Mouse (Mus musculus) retina, postnatal 7 days (tissue): ENCODE results near the gene Taf10.

Source experiments
- DNase-seq: peaks from one replicate; pipeline ENCODE4 v3.0.0-alpha.2; 2012; ENCODE audit warnings: low read depth, low spot score

Taf10 gene

DNA sequence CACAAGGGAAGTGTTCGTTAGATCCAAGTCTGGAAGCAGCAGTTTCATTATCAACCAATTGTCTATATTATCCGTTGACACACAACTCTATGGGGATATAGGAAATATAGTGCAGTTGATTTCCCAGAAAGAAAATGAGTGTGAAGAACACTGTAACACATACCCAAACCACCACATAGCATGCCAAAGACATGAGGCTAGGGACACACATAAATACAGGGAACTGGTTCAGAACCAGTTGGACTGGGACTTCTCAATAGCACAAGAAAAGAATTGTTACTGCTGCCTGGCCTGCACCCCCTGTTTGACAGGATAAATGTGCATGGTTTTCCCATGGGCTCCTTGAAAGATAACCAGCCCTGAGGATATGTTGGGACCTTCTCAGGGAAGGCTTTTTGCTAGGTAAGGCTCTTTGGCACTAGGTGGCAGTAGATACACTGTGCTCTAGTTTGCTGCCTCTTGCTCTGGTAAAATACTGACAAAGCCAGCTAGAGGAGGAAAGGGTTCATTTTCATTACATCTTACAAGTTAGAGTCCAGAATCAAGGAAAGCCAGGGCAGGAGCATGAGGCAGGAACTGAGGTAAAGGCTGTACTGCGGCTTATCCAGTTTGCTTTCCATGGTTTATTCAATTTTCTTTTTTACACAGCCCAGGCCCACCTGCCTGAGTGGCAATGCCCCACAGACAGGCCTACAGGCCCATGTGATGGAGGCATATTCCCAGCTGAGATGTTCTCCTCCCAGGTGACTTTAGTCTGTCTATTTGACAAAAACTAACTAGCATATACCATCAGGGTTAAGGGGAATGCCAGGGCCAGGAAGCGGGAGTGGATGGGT is 17.8 kb downstream of the Taf10 start:
- DNase-seq: peak; percentile 60

DNA sequence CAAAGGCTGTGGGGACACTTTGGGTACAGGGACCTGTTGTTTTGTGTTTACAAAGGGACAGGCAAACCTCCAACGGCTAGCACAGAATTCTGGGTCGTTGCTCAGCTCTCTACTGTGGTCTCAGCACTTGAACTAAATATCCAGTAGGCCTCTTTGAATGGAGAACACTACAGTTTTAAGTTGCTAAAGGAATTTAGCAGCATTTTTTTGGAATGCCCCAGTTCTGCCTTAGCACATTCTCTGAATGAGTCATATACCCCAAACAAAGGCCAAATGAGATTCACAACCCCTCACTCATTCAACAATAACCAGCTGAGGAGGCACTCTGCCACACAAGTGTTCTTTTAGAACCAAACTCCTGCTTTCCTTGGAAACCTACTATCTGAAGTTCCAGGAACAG is 22.2 kb downstream of the Taf10 start:
- DNase-seq: no peak

DNA sequence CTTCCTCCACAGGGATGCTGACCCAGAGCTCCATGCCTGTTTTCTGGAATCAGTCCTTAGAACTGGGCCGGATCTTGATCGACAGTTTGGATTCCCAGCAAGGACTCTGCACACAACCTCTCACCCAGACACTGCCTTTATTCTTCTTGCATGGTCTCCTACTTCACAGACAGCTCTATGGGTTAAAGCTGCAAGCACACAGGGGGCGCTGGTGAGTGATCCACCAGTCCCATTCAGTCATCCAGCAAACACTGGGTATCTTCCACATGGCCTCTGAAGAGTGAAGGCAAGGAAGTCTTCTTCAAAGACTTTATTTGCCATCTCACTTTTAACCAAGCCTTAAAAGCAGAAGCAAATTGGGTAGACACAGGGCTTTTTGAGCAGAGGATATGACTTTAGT is 28.8 kb downstream of the Taf10 start:
- DNase-seq: no peak

DNA sequence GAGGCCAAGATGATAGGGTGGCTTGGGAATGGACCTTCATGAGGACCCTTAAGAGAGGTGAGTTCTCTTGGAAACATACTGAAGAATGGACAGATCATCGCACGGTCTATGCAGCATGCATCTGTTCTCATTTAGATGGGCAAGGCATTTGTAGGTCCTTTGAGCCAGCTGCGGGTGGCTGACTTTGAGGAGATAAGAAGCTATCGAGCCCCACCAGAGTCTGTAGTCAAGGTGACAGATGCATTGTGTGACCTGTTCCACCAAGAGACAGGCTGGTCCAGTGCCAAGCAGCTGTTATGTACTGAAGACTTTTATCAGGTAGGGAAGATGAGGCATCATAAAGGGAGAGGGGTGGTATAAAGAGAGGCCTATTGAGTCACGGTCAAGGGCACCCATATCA is 35.4 kb downstream of the Taf10 start:
- no peak for DNase-seq

DNA sequence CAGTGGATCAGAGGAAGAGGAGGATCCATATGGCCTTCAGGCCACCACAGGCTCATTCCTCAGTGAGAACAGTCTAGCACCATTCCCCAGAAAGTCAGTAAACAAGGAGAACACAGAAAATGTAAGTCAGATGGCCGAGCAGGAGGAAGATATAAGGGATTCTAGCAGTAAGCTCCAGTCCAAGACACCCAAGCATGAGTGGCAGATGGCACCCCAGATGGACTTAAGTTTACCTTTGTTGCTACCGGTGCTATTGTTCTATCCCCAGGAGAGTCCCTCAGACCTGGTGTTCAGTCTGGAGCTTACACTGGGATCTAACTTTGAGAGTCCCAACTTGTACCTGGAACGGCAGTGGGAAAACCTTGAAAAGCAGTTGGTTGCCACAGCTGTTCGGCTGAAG is 40.3 kb downstream of the Taf10 start:
- DNase-seq: no peak

DNA sequence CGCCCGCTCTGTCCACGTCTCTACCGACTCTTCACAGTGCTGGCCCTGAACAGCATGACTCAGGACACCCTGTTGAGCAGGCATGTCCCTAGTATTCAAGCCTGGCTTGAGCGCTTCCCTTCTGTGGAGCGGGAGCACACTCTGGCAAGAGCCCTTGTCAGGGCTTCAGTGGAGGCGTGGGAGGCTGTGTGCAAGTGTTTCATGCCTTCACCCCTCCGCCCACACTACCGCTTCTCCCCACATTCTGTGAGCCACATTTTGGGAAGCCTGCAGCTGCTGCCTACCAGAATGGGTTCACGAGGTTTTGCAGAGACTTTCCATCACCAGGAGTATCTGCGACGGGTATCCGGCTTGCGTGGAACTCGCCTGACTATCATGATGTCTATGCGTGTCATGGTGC is 41.0 kb downstream of the Taf10 start:
- no peak for DNase-seq

DNA sequence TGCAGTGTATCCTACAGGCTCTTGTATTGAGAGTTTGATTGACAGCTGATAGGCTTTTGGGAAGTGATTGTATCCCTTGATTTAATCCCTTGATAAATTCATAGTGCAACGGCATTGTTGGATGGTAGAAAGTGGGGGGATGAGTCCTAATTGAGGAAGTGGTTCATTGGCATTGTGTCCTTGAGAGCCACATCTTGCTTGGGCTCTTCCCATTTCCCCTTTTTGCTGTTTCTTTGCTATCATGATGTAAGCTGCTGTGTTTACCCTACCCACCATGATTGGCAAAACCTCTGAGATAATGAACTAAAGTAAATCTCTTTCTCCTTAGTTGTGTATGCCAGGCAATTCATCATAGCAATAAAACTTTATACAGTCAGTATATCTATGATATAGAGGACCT is 53.3 kb downstream of the Taf10 start:
- DNase-seq: no peak
